Mouse (Mus musculus): ENCODE data around the gene Tiam1. TPM values are rescaled to one million over a fixed set of nuclear protein-coding genes. Genes with fewer than 3 reads are reported as not detected.

Gene Tiam1
- polyA plus RNA-seq, 1 experiment, result 10.7 TPM

DNA sequence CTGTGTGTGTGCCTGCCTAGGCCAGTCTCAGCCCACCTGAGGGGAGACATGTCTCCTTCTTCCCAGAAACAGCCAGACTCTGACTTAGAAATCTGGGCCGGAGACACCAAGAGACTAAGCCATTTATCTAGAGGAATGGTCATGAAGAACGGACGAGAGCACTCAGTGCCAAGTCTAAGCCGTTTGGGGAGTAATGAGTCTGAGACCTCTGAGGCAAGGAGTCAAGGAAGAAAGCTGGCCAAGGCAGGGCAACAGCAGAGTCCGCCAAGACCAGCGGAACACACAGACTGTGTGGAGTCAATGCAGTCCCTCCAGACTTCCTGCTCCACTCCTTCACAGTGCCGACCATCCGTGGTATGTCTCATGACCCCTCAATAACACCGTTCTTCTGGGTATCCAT lies 129.0 kb downstream of the Tiam1 start:
- TF ChIP-seq CTCF (IDR thresholded peaks at IDR 0.05; ENCODE audit: control insufficient read depth, insufficient read depth, low read length), result no peak
- TF ChIP-seq POLR2A (IDR thresholded peaks at IDR 0.05; ENCODE audit: borderline replicate concordance, control insufficient read depth, low read depth, low read length), result no peak
- H3K27ac ChIP-seq (ENCODE audit: control insufficient read depth, insufficient read depth, low read depth, low read length, poor library complexity), result no peak overlapping the region
- H3K4me1 ChIP-seq (ENCODE audit: control insufficient read depth, insufficient read depth, low read length), result no peaks in the 10 kb centered on the region
- WGBS, result 87% methylated on average over 9 of the region's 9 CpGs
- H3K4me3 ChIP-seq (replicated peaks; ENCODE audit: control insufficient read depth, low read depth, low read length), result no peak overlapping the region

DNA sequence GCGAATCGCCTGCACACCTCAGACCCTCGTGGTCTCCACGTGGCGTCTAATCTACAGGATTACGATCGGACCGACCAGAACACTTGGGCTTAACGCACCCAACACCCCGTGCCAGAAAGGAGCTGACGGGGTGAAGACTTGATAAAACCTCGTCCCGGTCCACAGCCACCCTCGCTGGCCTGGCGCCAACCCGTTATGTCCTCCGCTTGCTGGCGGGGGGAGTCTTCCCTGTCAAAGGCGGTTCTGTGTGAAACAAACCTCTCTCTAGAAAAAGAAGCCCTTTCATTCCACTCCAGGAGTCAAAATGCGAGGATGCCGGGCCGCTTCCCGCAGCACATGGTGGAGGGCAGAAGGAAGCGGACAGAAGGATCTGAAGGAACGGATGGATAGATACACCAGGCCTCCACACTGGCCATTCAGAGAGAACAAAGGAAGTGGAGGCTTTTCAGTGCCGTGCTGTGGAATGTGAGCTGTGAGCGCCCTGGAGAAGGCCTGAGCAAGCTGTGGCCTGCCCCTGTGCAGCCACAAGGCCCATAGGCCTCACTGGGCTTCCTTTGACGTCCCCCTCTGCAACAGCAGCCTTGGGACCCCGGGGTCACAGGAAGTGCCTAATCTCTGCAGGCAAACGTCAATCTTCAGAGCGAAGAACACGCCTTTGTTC lies 131.9 kb downstream of the Tiam1 start:
- 89% methylated on average over 32 of the region's 32 CpGs for WGBS
- no peak for TF ChIP-seq POLR2A (IDR thresholded peaks at IDR 0.05; ENCODE audit: borderline replicate concordance, control insufficient read depth, low read depth, low read length)
- no peak for TF ChIP-seq CTCF (IDR thresholded peaks at IDR 0.05; ENCODE audit: control insufficient read depth, insufficient read depth, low read length)
- H3K27ac ChIP-seq (ENCODE audit: control insufficient read depth, insufficient read depth, low read depth, low read length, poor library complexity), result no peak overlapping the region
- no peak overlapping the region for H3K4me3 ChIP-seq (replicated peaks; ENCODE audit: control insufficient read depth, low read depth, low read length)
- H3K4me1 ChIP-seq (ENCODE audit: control insufficient read depth, insufficient read depth, low read length), result no peaks in the 10 kb centered on the region

DNA sequence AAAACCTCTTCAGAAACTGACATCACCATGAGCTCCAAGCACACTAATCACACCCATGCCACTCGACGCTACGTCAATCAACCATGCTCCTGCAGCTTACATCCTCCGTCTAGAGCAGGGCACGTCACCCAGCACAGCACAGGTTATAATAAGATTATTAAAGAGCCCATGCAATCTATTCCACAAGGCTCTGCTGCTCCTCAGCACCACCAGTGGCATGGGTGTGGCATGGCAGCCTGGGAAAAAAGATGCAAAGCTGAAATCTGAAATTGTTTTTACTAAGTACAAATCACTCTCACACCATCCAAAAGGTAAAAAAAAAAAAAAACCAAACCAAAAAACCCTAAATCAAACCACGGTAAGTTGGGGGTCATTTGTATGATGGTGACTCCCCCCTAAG lies 135.1 kb downstream of the Tiam1 start:
- 85% methylated on average over 6 of the region's 6 CpGs for WGBS
- TF ChIP-seq CTCF (IDR thresholded peaks at IDR 0.05; ENCODE audit: control insufficient read depth, insufficient read depth, low read length), result no peak
- Histone ChIP-seq H3K4me3 (replicated peaks; ENCODE audit: control insufficient read depth, low read depth, low read length) (no peak overlapping the region), H3K27ac (ENCODE audit: control insufficient read depth, insufficient read depth, low read depth, low read length, poor library complexity) (no peak overlapping the region), H3K4me1 (ENCODE audit: control insufficient read depth, insufficient read depth, low read length) (no peaks in the 10 kb centered on the region)

DNA sequence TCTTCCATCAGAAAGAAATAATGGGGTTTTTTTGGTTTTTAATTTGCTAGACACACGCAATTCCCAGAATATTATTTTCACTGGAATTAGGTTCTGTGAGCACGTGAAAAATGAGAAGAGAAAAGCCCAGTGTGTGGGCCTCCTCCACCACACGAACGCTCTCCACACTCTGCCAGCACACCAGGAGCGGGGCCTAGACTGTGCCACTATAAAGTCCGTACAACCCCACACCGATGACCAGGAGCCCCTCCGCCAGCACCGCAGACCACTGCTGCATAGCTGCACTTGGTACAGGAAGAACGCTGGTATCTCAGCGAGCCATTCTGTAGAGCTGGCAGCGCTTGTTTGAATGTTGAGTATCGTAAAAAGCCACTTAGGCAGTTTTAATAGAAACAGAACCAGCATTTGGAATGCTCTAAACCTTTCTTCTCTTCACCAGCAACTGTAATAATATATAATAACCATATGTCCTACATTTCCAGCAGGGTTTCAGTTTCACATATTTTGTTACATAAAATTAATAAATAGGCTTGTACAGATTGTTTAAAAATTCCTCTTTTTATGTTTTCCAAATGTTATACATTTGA lies 136.1 kb downstream of the Tiam1 start:
- no peak overlapping the region for H3K4me3 ChIP-seq (replicated peaks; ENCODE audit: control insufficient read depth, low read depth, low read length)
- WGBS, result 92% methylated on average over 13 of the region's 13 CpGs
- no peak overlapping the region for H3K27ac ChIP-seq (ENCODE audit: control insufficient read depth, insufficient read depth, low read depth, low read length, poor library complexity)
- no peaks in the 10 kb centered on the region for H3K4me1 ChIP-seq (ENCODE audit: control insufficient read depth, insufficient read depth, low read length)
- no peak for TF ChIP-seq CTCF (IDR thresholded peaks at IDR 0.05; ENCODE audit: control insufficient read depth, insufficient read depth, low read length)
- TF ChIP-seq POLR2A (IDR thresholded peaks at IDR 0.05; ENCODE audit: borderline replicate concordance, control insufficient read depth, low read depth, low read length), result no peak

DNA sequence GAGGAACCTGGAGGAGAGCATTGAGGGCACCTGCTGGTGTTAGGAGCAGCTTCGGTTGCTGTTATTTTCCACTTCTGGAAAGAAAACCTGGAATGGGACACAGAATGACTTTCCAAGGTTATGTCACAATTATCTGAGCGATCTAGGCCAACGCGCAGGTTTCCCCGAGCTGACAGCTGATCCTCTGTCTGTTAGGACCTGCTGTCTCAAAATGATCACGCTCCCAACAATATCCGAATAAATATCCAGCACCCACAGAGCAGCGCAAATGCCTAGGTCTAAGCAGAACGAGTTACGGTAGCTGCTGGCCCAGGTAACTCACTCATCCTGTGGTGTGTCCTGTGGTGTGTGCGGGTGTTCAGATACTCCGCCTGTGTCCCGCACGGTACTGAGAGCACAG lies 140.0 kb downstream of the Tiam1 start:
- Histone ChIP-seq H3K4me1 (ENCODE audit: control insufficient read depth, insufficient read depth, low read length) (no peaks in the 10 kb centered on the region; the same call in 1 of the 2 replicates), H3K4me3 (replicated peaks; ENCODE audit: control insufficient read depth, low read depth, low read length) (no peak overlapping the region), H3K27ac (ENCODE audit: control insufficient read depth, insufficient read depth, low read depth, low read length, poor library complexity) (no peak overlapping the region)
- WGBS, result 96% methylated on average over 14 of the region's 14 CpGs
- TF ChIP-seq CTCF (IDR thresholded peaks at IDR 0.05; ENCODE audit: control insufficient read depth, insufficient read depth, low read length), result no peak
- no peak for TF ChIP-seq POLR2A (IDR thresholded peaks at IDR 0.05; ENCODE audit: borderline replicate concordance, control insufficient read depth, low read depth, low read length)

DNA sequence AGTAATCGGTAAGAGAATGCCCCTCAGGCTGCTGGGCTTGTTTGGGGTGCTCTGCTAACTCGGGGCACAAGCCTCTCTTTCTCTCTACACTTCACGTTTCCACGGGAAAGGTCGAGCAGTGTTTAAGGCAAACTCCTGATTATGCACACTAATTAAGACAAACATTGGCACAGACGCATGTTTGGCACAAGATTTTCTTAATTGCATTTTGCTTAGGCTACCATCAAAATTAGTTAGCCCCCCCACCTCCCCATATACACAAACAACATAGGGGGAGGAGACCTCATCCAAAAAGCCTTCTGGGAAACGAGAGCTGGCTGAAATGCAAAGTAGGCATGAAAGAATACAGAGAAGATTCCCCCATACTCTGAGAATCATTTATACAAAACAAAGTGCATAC lies 148.4 kb downstream of the Tiam1 start:
- TF ChIP-seq POLR2A (IDR thresholded peaks at IDR 0.05; ENCODE audit: borderline replicate concordance, control insufficient read depth, low read depth, low read length) (no peak), CTCF (IDR thresholded peaks at IDR 0.05; ENCODE audit: control insufficient read depth, insufficient read depth, low read length) (no peak)
- Histone ChIP-seq H3K4me3 (replicated peaks; ENCODE audit: control insufficient read depth, low read depth, low read length) (no peak overlapping the region), H3K4me1 (ENCODE audit: control insufficient read depth, insufficient read depth, low read length) (peaks cover 2% of the 10 kb centered on the region; the same call in 1 of the 2 replicates), H3K27ac (ENCODE audit: control insufficient read depth, insufficient read depth, low read depth, low read length, poor library complexity) (no peak overlapping the region)
- WGBS, result 87% methylated on average over 7 of the region's 7 CpGs

DNA sequence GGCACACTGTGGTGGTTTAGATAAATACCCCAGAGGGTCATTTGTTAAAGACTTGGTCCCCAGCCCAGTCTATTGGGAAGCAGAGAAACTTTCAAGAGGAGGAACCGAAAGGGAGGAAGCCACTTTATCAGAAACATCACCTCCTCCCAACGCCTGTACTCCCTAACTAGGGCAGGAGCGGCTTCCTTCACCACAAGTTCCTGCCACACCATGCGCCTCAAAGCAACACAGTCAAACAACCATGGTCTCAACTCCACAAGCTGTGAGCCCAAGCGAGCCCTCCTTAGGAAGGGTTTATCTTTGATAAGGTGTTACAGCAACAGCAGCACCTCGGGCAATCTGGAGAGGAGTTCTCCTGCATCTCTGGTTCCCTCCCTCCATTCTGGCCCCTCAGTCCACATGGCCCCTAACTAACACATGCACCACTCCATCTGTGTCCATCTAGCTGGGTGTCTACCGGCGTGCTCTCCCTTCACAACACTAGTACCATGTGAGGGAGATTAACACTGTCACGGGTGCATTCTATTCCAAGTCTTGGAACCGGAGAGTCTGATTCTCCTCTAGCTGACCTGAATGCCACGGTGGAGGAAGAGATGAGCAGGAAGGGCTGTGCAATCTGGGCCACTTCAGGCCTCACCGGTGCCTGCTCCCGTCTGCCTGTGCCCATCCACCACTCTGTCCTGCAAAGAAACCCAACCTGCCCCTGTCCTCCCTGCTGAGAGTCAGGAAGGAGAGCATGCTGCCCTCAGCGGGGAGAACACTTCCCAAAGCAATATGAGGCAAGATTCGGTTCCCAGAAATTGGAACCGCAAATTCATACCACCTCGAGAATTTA lies 149.4 kb downstream of the Tiam1 start:
- 28% methylated on average over 17 of the region's 17 CpGs for WGBS
- H3K4me3 ChIP-seq (replicated peaks; ENCODE audit: control insufficient read depth, low read depth, low read length), result no peak overlapping the region
- TF ChIP-seq CTCF (IDR thresholded peaks at IDR 0.05; ENCODE audit: control insufficient read depth, insufficient read depth, low read length), result no peak
- 0 out of 2 replicates have a peak overlapping the region, but pooled peaks have one; percentile 9 for H3K27ac ChIP-seq (ENCODE audit: control insufficient read depth, insufficient read depth, low read depth, low read length, poor library complexity)
- H3K4me1 ChIP-seq (ENCODE audit: control insufficient read depth, insufficient read depth, low read length), result peaks cover 2% of the 10 kb centered on the region; the same call in 1 of the 2 replicates

DNA sequence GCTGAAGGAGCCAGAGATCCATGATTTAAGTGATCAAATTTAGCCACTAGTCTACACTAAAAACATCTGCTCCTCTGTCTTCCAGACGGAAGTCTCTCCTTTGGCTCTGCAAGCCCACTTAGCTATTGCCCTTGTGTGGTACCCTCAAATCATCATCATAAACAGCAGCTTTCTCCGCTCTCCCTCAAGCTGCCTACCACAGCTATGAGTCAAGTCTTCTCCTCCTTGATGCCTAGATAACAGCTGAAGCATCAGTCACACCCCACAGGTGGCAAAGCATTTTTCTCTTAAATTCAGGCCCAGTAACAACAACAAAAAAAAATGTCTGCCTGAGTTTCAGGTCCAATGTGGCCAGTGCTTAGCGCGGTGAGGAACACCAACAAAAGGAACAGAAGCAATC lies 150.1 kb downstream of the Tiam1 start:
- no peak for TF ChIP-seq POLR2A (IDR thresholded peaks at IDR 0.05; ENCODE audit: borderline replicate concordance, control insufficient read depth, low read depth, low read length)
- no peak for TF ChIP-seq CTCF (IDR thresholded peaks at IDR 0.05; ENCODE audit: control insufficient read depth, insufficient read depth, low read length)
- Histone ChIP-seq H3K4me3 (replicated peaks; ENCODE audit: control insufficient read depth, low read depth, low read length) (no peak overlapping the region), H3K4me1 (ENCODE audit: control insufficient read depth, insufficient read depth, low read length) (peaks cover 2% of the 10 kb centered on the region; the same call in 1 of the 2 replicates), H3K27ac (ENCODE audit: control insufficient read depth, insufficient read depth, low read depth, low read length, poor library complexity) (0 out of 2 replicates have a peak overlapping the region, but pooled peaks have one; percentile 9)
- 30% methylated on average over 4 of the region's 4 CpGs for WGBS
